Mouse (Mus musculus) hindbrain, embryonic 13.5 days (tissue): ENCODE data around the gene Ptger2. TPM values are rescaled to one million over a fixed set of nuclear protein-coding genes. Genes with fewer than 3 reads are reported as not detected.

Experiments
- ATAC-seq: fragments of 200-750 bp; cut with Nextera tagmentation; 2 replicates; pipeline ENCODE4 v1.8.0; 2017; ENCODE audit warnings: moderate TSS enrichment; ENCODE audit not compliant: low FRiP score
- H3K27ac ChIP-seq: fragments of 300-500 bp; sonication (generic); 2 replicates; pipeline ENCODE4 v1.5.1; 2015; ENCODE audit warnings: inconsistent platforms, mild to moderate bottlenecking, moderate library complexity
- H3K27me3 ChIP-seq: fragments of 300-500 bp; sonication (generic); 2 replicates; pipeline ENCODE4 v1.6.1; 2015; ENCODE audit warnings: mild to moderate bottlenecking, inconsistent platforms
- H3K36me3 ChIP-seq: fragments of 300-500 bp; sonication (generic); 2 replicates; pipeline ENCODE4 v1.6.1; 2015; ENCODE audit warnings: mild to moderate bottlenecking, inconsistent platforms
- H3K4me1 ChIP-seq: fragments of 300-500 bp; sonication (generic); replicated peaks from 2 replicates; pipeline ENCODE4 v1.6.1; 2015; ENCODE audit warnings: inconsistent platforms
- H3K4me2 ChIP-seq: fragments of 300-500 bp; sonication (generic); 2 replicates; pipeline ENCODE4 v1.6.1; 2015; ENCODE audit warnings: inconsistent platforms, mild to moderate bottlenecking, moderate library complexity
- H3K4me3 ChIP-seq: fragments of 300-500 bp; sonication (generic); 2 replicates; pipeline ENCODE4 v1.5.1; 2015; ENCODE audit warnings: mild to moderate bottlenecking, inconsistent platforms
- H3K9ac ChIP-seq: fragments of 300-500 bp; sonication (generic); 2 replicates; pipeline ENCODE4 v1.6.1; 2015; ENCODE audit warnings: mild to moderate bottlenecking, inconsistent platforms
- H3K9me3 ChIP-seq: fragments of 300-500 bp; sonication (generic); 2 replicates; pipeline ENCODE4 v1.6.1; 2016; ENCODE audit warnings: inconsistent platforms
- WGBS: fragments of 180-500 bp; shearing (Covaris S2); methylation state at CpG from one replicate; pipeline ENCODE4 v1.1.7; 2015; 5-methylcytosine and 5-hydroxymethylcytosine counted together
- polyA plus RNA-seq: library from polyadenylated mRNA; unstranded; fragments of >200 nt; fragmentation: Nextera tagmentation; extraction: Ambion mirVana; gene quantifications from 2 replicates; pipeline ENCODE4 v1.2.1, GENCODE M21; 2015

Gene Ptger2
- polyA plus RNA-seq, 1 experiment from 2014 or later: 0.71 TPM

DNA sequence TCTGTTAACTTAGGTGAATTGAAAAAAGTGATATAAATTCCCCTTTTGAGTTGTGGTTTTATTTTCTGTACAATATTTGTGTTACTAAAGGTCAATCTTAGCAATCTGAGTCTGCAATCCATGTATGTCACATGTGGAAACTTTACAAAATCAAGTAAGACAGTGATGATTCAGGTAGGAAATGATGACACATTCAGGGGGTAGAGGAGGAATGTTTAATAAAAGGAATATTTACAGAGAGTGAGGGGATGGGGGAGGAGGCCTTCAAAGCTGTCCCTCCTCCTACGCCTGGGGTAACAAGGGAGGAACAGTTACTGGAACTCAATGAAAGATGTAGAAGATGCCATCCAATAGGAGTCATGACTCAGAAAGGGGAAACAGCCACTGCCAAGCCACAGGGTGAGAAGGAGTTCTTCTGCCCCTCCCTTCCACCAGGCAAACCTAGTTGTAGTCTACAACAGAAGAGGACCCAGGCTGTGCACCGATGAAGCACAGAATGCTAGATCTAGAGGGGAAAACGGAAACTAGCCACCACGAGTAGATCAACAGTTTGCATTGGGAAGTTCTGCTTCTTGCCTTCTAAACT, 17.8 kb downstream of the Ptger2 start:
- no peak overlapping the region for H3K9ac ChIP-seq
- no peaks in the 10 kb centered on the region for H3K4me1 ChIP-seq
- 91% methylated on average over 4 of the region's 4 CpGs for WGBS
- no peak overlapping the region for H3K4me2 ChIP-seq
- no peaks in the 10 kb centered on the region for H3K27me3 ChIP-seq
- H3K27ac ChIP-seq: no peak overlapping the region
- H3K36me3 ChIP-seq: no peaks in the 10 kb centered on the region
- no peak overlapping the region for H3K4me3 ChIP-seq
- H3K9me3 ChIP-seq: no peaks in the 10 kb centered on the region
- no peak for ATAC-seq

- H3K36me3 ChIP-seq: no peaks in the 10 kb centered on the region
- ATAC-seq: no peak
- H3K9ac ChIP-seq: no peak overlapping the region
- no peaks in the 10 kb centered on the region for H3K4me1 ChIP-seq
- WGBS: 94% methylated on average over 1 of the region's 1 CpGs
- no peak overlapping the region for H3K4me3 ChIP-seq
- H3K9me3 ChIP-seq: no peaks in the 10 kb centered on the region
- H3K27me3 ChIP-seq: no peaks in the 10 kb centered on the region
- no peak overlapping the region for H3K27ac ChIP-seq
- no peak overlapping the region for H3K4me2 ChIP-seq
These were observed 21.2 kb downstream of the Ptger2 start for GRCm38 (mm10) chr14:45009242-45009641.

- no peaks in the 10 kb centered on the region for H3K9me3 ChIP-seq
- no peaks in the 10 kb centered on the region for H3K27me3 ChIP-seq
- 87% methylated on average over 2 of the region's 2 CpGs for WGBS
- no peaks in the 10 kb centered on the region for H3K36me3 ChIP-seq
- no peak overlapping the region for H3K4me3 ChIP-seq
- H3K4me1 ChIP-seq: no peaks in the 10 kb centered on the region
- H3K27ac ChIP-seq: no peak overlapping the region
- no peak overlapping the region for H3K9ac ChIP-seq
- ATAC-seq: no peak
- H3K4me2 ChIP-seq: no peak overlapping the region
These were observed 23.3 kb downstream of the Ptger2 start for GRCm38 (mm10) chr14:45011260-45011659.

DNA sequence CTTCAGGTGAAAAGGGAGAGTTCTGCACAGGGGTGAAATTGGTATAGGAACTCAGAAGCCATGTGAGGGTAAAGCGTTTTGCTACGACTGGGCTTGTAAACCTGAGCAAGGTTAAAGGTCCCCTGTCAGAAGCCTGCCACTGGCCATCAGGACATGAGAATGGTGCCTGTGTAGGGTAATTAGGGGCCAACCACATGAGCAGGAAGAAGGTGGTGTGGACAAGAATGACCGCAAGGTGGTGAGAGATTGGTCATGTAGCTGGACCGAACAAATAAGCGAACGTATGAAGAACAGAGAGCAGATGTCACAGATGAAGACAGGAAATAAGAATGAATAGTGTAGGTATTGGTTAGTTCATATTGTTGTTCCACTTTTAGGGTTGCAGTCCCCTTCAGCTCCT, 23.7 kb downstream of the Ptger2 start:
- Histone ChIP-seq H3K36me3 (no peaks in the 10 kb centered on the region), H3K9me3 (no peaks in the 10 kb centered on the region), H3K4me2 (no peak overlapping the region), H3K27ac (no peak overlapping the region), H3K4me1 (no peaks in the 10 kb centered on the region), H3K4me3 (no peak overlapping the region), H3K27me3 (no peaks in the 10 kb centered on the region), H3K9ac (no peak overlapping the region)
- ATAC-seq: no peak
- 95% methylated on average over 6 of the region's 6 CpGs for WGBS

GRCm38 (mm10) chr14:45021551-45021950, 33.6 kb downstream of the Ptger2 start:
- WGBS: 91% methylated on average over 3 of the region's 3 CpGs

GRCm38 (mm10) chr14:45034293-45034692, 46.3 kb downstream of the Ptger2 start:
- Histone ChIP-seq H3K27me3 (no peaks in the 10 kb centered on the region), H3K4me3 (no peak overlapping the region), H3K36me3 (no peaks in the 10 kb centered on the region), H3K9ac (no peak overlapping the region), H3K4me1 (no peaks in the 10 kb centered on the region), H3K27ac (no peak overlapping the region), H3K9me3 (no peaks in the 10 kb centered on the region), H3K4me2 (no peak overlapping the region)
- no peak for ATAC-seq
- 89% methylated on average over 3 of the region's 3 CpGs for WGBS

More at GRCm38 (mm10) chr14:45021551-45021950, 33.6 kb downstream of the Ptger2 start:
- Histone ChIP-seq H3K4me1 (no peaks in the 10 kb centered on the region), H3K9ac (no peak overlapping the region), H3K4me2 (no peak overlapping the region), H3K27ac (no peak overlapping the region), H3K4me3 (no peak overlapping the region), H3K9me3 (no peaks in the 10 kb centered on the region), H3K36me3 (no peaks in the 10 kb centered on the region), H3K27me3 (no peaks in the 10 kb centered on the region)
- ATAC-seq: no peak

DNA sequence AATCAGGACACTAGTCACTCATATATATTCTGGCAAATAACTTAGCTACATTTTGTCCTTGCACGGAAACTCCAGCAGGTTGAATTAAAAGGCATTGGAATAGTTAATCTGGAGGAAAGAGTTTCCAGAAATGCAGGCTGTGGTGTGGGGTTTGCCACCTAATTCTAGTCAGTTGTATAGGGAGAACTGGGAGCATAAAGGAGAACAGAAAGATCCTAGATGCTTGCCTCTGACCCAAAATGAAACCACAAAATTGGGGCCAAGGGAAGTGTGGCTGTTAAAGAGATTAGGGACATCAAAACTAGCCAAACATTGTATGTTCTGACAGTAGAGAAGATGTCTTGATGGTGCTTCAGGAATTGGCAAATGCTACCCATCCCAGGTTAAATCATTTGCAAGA, 48.6 kb downstream of the Ptger2 start:
- ATAC-seq: no peak
- no peaks in the 10 kb centered on the region for H3K4me1 ChIP-seq

DNA sequence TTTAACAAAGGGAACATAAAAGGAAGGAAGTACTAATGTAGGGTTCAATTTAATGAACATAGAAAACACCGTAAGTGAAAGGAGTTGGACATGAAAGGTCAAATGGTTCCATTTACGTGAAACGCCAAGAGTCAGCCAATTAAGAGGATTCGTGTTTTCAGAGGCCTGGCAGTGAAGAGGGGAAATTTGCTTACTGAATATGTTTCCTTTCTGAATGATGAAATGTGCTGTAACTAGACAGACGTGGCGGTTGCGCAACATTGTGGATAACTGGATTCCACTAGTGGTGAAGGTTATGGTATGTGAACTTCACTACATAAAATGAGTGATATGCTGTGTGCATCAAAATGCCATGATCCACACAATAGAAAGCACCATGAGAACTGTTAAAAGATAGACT, 50.1 kb downstream of the Ptger2 start:
- H3K9me3 ChIP-seq: no peaks in the 10 kb centered on the region
- H3K9ac ChIP-seq: no peak overlapping the region
- 88% methylated on average over 7 of the region's 7 CpGs for WGBS
- H3K27ac ChIP-seq: no peak overlapping the region
- no peak overlapping the region for H3K4me3 ChIP-seq
- no peak for ATAC-seq
- no peak overlapping the region for H3K4me2 ChIP-seq
- no peaks in the 10 kb centered on the region for H3K27me3 ChIP-seq
- H3K36me3 ChIP-seq: no peaks in the 10 kb centered on the region
- H3K4me1 ChIP-seq: no peaks in the 10 kb centered on the region

More for the DNA sequence above, 48.6 kb downstream of the Ptger2 start:
- 89% methylated on average over 1 of the region's 1 CpGs for WGBS
- Histone ChIP-seq H3K4me2 (no peak overlapping the region), H3K9me3 (no peaks in the 10 kb centered on the region), H3K27me3 (no peaks in the 10 kb centered on the region), H3K36me3 (no peaks in the 10 kb centered on the region), H3K9ac (no peak overlapping the region), H3K4me3 (no peak overlapping the region), H3K27ac (no peak overlapping the region)

DNA sequence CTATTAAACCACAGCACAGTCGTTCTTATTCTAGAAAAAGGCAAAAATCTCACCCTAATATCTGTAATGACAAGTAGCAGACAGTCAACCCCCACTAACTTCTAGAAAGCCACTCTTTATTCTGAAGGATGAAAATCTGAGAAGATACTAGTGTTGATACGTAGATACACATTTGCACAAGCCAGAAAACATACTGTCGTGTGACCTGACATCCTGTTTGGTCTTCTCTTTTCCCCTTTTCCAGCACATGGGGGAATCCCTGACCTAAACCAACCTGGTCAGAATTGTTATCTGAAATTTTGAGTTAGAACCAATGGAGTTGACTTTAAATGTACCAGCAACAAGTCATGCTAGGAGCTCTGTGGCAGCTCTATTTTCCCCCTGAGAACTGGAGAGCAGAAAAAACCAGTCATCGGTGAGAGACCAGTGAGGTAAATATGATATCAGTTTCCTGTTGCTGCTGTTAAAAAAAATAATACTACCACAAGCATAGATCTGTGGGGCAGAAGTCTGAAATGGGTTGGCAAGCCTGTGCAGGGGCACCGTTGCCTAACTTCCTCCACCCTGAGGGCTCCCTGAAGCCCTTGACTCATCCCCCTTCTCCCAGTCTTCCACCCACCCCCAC, 53.0 kb downstream of the Ptger2 start:
- ATAC-seq: no peak
- Histone ChIP-seq H3K27ac (no peak overlapping the region), H3K4me3 (no peak overlapping the region), H3K27me3 (no peaks in the 10 kb centered on the region), H3K9me3 (no peaks in the 10 kb centered on the region), H3K9ac (no peak overlapping the region), H3K4me1 (no peaks in the 10 kb centered on the region), H3K4me2 (no peak overlapping the region), H3K36me3 (no peaks in the 10 kb centered on the region)
- 89% methylated on average over 5 of the region's 5 CpGs for WGBS

DNA sequence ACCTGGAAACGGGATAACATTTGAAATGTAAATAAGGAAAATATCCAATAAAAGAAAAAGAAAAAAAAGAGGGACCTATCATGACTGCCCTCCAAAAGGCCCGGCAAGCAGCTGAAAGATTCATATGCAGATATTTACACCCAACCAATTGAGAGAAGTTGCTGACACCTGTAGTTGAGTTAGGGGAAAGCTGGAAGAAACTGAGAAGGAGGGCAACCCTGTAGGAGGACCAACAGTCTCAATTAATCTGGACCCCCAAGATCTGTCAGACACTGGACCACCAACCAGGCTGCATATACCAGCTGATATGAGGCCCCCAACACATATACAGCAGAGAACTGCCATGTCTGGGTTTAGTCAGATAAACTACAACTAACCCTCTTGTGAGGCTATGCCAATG, 60.1 kb downstream of the Ptger2 start:
- Histone ChIP-seq H3K36me3 (no peaks in the 10 kb centered on the region), H3K4me3 (no peak overlapping the region), H3K27me3 (no peaks in the 10 kb centered on the region), H3K9me3 (no peaks in the 10 kb centered on the region), H3K4me2 (no peak overlapping the region), H3K4me1 (no peaks in the 10 kb centered on the region), H3K9ac (no peak overlapping the region), H3K27ac (no peak overlapping the region)
- WGBS: 83% methylated on average over 2 of the region's 2 CpGs
- ATAC-seq: no peak

GRCm38 (mm10) chr14:45049689-45050418, 61.9 kb downstream of the Ptger2 start:
- Histone ChIP-seq H3K9me3 (no peaks in the 10 kb centered on the region), H3K27ac (no peak overlapping the region), H3K4me3 (no peak overlapping the region), H3K9ac (no peak overlapping the region), H3K27me3 (no peaks in the 10 kb centered on the region), H3K4me1 (no peaks in the 10 kb centered on the region), H3K4me2 (no peak overlapping the region), H3K36me3 (no peaks in the 10 kb centered on the region)
- 84% methylated on average over 7 of the region's 7 CpGs for WGBS
- no peak for ATAC-seq

DNA sequence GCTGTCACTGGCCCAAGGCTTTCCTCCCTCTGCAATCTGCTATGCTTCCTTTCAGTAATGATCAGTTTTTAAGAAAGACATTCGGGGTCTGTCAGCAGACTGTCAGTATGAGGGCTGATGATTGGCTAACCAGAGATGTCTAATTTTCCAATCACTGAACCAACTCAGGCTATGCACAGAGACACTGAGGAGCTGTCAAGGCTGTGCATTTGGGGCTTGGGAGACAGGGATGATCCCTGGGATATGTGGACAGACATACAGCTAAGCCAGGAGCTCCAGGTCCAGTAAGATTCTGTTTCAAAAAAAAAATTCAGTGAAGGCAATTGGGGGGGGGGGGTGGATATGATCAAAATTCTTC, 62.4 kb downstream of the Ptger2 start:
- no peaks in the 10 kb centered on the region for H3K9me3 ChIP-seq
- H3K27me3 ChIP-seq: no peaks in the 10 kb centered on the region
- H3K4me1 ChIP-seq: no peaks in the 10 kb centered on the region
- 83% methylated on average over 1 of the region's 1 CpGs for WGBS
- no peak overlapping the region for H3K9ac ChIP-seq
- no peak overlapping the region for H3K27ac ChIP-seq
- H3K4me3 ChIP-seq: no peak overlapping the region
- H3K4me2 ChIP-seq: no peak overlapping the region
- no peaks in the 10 kb centered on the region for H3K36me3 ChIP-seq
- ATAC-seq: no peak

DNA sequence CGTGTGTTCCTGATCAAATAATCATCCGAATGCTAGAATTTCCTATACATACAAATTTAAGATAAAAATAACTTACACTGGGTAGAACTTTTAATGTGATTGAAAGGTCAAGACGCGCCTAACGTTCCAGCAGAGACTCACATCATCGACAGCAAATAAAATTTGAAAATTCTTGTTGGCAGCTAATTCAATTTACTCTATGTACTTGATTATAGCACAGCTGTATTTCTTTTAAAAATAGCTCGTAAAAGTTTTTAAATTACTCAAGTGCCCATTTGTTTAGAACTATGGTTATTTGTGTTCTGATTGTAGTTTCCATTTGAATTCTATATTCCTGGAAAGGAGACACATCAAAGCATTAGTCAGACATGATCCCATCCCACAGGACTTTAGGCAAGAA, 63.1 kb downstream of the Ptger2 start:
- Histone ChIP-seq H3K27ac (no peak overlapping the region), H3K4me3 (no peak overlapping the region), H3K4me1 (no peaks in the 10 kb centered on the region), H3K4me2 (no peak overlapping the region), H3K27me3 (no peaks in the 10 kb centered on the region), H3K9me3 (no peaks in the 10 kb centered on the region), H3K9ac (no peak overlapping the region), H3K36me3 (no peaks in the 10 kb centered on the region)
- WGBS: 91% methylated on average over 7 of the region's 7 CpGs
- ATAC-seq: no peak
